Mouse (Mus musculus): ENCODE results near the gene Shank3. TPM values are rescaled to one million over a fixed set of nuclear protein-coding genes. Genes with fewer than 3 reads are reported as not detected.

Gene Shank3
- total and polyA plus RNA-seq, 3 experiments = 32.7 to 50.9 (median 36.9) TPM

GRCm38 (mm10) chr15:89524611-89525415 lies 25.4 kb downstream of the Shank3 start:
- DNase-seq = no peak

DNA sequence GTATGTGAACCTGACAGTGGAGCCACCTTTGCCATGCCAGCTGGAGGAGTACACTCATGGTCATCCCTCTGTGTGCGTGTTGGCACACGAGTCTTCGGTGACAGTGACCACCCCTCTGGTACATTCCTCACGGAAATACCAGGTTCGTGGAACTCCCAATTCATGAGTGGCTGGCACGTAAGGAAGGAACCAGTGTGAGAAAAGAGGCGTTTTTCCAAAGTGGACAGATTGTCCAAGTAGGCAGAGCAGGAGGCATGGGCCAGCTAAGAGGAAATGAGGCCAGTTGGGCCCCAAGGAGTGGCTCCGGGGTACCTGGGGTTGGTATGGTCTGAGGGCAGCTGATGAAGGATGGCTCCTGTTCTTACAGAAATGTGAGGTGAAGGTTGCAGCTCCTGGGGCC lies 26.0 kb downstream of the Shank3 start:
- DNase-seq = no peak

DNA sequence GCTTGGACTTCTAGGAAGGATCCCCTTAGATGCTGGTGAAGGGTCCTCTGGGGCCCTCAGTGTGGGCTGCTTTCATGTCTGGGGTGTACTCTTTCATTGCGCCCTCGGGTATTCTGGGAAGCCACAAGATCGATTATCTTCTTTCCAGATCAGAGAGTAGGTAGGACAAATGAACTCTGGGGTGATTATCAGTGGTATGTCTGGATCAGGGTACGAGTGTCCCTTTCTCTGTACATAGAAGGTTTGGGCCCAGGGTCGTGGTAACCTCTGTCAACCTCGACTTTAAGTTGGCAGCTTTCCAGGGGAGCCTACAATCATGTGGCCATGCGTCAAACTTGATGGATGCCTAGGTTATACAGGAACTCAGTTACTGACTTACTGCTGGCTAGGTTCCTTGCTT lies 26.5 kb downstream of the Shank3 start:
- DNase-seq = no peak

DNA sequence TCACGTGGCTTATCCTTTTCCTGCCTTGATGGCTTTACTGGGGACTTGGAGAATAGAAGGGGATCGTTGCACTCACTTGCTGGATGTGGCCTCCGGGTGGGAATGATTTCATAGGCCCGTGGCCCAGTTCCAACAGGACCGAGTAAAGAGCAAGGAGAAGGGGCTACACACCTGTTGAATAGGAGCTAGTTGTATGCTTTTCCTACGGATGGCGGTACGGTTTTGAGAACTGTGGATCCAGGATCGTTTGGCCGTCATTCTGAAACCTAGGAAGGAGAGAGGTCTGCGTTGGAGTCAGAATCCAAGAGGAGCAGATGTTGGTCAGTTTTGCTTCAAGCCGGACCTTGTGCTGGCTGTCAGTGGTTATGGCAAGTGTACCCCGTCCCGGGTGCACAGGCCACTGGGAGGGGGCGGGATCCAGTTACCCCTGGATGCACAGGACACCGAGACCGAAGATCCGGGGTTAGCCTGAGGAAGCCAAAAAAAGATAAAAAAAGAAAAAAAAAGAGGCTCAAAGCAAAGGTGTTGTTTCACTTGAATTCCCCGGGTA lies 27.4 kb downstream of the Shank3 start:
- DNase-seq = no peak

- DNase-seq = no peak
These were observed 28.0 kb downstream of the Shank3 start for GRCm38 (mm10) chr15:89527466-89527865.

DNA sequence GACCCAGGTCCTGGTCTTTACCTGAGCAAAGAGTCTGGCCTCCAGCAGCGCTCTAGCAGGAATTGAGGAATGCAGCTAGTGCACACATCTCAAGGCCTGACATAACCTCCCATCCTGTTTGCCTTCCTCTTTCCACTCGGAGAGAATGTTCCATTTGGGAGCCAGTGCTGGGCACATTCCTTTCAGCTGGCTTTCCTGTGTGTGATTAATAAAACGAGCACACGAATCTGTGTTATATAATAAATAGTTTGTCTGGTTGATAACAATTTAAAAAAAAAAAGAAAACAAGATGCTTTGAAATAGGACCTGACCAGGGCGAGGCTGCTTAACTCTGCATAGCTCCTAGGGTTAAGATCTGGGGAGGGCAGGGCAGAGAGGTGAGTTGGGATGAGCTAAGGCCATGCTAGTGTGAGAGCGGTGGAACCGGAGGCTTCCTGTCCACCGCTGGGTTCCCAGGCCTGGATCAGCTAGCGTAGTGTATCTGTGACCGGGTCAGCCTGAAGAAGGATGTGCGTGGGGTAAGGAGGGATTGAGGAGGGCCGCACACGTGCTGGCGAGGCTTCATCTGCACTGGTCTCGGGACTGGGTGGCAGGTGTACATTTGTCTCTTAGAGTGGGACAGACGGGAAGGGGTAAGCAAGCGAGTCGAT lies 28.9 kb downstream of the Shank3 start:
- no peak for DNase-seq

DNA sequence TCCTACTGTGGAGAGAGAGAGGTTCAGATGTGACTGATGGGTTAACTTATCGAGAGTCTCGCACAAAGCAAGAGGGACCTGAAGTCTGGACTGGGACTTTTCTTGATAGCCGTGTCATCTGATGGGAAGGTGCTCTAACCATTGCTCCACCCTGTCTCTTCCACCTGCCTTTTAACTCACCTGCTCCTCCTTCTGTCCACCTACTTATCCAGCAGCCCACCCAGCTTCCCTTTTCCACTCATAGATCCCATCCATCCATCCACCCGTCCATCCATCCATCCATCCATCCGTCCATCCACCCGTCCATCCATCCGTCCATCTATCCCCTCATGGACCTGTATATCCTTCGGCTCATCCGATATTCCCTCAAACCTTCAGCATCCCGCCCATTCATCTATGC lies 29.5 kb downstream of the Shank3 start:
- no peak for DNase-seq

GRCm38 (mm10) chr15:89530336-89530735 lies 30.9 kb downstream of the Shank3 start:
- DNase-seq = peak; percentile 41

DNA sequence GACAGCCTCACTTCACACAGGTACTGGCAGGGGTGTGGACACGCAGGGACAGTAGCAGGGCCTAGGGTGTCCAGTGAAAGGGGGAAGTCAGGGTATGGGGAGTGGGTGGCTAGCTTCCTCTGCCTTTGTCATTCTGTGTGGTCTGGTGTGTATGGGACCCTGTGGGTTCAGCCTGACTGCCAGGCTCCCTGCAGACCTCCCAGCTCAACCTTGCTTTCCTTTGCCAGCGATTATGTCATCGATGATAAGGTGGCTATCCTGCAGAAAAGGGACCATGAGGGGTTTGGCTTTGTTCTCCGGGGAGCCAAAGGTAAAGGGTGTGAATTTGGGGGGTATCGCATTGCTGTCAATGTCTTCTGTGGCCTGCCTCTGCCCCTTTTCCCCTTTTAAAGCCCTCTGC lies 32.0 kb downstream of the Shank3 start:
- no peak for DNase-seq

DNA sequence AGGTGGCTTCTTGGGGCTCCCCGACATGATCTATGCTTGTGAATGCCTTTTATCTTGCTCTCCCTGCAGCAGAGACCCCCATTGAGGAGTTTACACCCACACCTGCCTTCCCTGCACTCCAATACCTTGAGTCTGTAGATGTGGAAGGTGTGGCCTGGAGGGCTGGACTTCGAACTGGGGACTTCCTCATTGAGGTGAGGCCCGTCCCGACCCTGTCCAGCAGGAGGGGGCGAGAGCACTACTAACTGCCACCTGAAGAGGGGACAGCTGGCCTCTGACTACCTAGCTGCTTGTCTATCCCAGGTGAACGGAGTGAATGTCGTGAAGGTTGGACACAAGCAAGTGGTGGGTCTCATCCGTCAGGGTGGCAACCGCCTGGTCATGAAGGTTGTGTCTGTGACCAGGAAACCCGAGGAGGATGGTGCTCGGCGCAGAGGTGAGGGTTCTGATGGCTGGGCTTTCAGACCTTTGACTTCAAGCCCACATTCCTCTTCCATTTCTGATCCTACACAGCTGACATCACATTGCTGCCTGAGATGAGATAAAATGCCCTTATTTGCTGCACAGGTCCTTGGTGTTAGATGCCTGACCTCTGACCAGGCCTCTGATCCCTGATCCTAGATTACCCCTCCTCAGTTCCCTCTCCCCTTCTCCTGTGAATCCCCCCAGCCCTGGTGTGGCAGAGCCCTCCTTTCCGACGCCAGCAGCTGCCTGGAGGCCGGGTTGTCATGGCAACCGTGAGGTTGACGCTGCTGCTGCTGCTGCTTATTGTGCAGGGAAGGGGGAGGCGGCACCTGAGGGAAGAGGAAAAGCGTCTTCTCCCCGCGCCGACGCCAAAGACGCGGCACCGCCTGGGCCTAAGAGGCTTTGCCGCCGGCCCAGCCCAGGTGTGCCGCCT lies 32.9 kb downstream of the Shank3 start:
- DNase-seq = no peak

GRCm38 (mm10) chr15:89532924-89533842 lies 33.8 kb downstream of the Shank3 start:
- DNase-seq = no peak

GRCm38 (mm10) chr15:89533843-89534207 lies 34.4 kb downstream of the Shank3 start:
- DNase-seq = no peak

DNA sequence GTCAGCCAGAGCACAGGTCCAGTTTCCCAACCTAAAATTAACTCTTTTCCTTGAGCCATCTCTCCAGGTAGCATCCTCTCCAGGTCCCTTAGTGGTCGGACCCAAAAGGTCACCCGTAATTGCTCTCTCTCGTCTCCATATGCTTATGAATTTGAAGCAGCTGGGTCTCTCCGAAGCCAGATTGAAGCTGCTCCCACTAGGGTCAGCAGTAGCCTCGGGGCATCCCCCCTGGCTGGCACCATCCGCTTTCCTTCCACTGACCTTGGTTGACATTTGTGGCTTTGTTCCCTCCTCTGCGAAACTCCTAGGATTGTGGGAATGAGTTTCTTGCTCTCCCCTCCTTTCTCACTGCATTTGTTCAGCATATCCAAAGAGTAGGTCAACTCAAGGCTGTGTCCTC lies 44.7 kb downstream of the Shank3 start:
- DNase-seq = no peak

GRCm38 (mm10) chr15:89547321-89547720 lies 47.9 kb downstream of the Shank3 start:
- no peak for DNase-seq

DNA sequence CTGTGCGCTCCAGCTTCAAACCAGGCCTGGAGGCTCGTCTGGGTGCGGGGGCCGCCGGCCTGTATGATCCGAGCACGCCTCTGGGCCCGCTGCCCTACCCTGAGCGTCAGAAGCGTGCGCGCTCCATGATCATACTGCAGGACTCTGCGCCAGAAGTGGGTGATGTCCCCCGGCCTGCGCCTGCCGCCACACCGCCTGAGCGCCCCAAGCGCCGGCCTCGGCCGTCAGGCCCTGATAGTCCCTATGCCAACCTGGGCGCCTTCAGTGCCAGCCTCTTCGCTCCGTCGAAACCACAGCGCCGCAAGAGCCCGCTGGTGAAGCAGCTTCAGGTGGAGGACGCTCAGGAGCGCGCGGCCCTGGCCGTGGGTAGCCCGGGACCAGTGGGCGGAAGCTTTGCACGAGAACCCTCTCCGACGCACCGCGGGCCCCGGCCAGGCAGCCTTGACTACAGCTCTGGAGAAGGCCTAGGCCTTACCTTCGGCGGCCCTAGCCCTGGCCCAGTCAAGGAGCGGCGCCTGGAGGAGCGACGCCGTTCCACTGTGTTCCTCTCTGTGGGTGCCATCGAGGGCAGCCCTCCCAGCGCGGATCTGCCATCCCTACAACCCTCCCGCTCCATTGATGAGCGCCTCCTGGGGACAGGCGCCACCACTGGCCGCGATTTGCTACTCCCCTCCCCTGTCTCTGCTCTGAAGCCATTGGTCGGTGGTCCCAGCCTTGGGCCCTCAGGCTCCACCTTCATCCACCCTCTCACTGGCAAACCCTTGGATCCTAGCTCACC lies 48.6 kb downstream of the Shank3 start:
- no peak for DNase-seq

DNA sequence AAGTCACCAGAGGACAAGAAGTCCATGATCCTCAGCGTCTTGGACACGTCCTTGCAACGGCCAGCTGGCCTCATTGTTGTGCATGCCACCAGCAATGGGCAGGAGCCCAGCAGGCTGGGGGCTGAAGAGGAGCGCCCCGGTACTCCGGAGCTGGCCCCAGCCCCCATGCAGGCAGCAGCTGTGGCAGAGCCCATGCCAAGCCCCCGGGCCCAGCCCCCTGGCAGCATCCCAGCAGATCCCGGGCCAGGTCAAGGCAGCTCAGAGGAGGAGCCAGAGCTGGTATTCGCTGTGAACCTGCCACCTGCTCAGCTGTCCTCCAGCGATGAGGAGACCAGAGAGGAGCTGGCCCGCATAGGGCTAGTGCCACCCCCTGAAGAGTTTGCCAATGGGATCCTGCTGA lies 49.4 kb downstream of the Shank3 start:
- DNase-seq = no peak

GRCm38 (mm10) chr15:89550506-89550905 lies 51.1 kb downstream of the Shank3 start:
- DNase-seq = no peak

DNA sequence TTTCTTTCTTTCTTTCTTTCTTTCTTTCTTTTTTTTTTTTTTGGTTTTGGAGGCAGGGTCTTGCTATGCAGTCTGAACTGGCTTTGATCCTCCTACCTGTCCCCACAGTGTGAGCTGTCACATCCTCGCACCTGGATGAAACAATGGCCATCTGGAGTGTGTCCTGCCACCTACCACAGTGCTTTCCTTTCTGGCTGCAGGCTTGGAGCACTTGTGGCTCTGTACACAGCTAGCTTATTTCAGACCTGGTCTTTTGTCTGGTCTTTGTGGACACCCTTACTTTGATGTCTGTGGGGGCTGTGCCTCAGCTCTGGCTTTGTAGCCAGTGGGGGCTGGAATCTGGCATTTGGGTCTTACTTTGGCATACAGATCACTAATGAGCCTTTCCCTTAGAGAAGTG lies 52.3 kb downstream of the Shank3 start:
- DNase-seq = no peak

DNA sequence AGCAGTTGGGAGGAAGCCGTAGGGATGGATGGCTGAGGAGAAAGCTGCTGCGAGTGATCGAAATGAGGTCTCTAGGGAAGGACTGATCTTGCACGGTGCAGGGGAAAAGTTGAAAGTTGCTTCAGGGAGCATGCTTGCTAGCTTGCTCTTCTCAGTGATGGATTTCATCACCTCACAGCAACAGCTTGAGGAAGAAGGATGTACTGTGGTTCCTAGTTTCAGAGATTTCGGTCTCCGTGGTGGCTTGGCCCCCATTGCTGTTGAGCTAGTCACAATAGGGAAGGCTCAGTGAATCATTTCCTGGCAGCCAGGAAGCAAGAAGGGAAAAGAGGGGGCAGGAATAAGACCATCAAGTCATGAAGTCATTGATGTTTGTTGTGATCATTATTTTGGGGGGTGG lies 56.2 kb downstream of the Shank3 start:
- no peak for DNase-seq

- DNase-seq = no peak
These were observed 57.2 kb downstream of the Shank3 start for GRCm38 (mm10) chr15:89556401-89557178.

All from adrenal gland, adult 2 months (tissue).